Mouse (Mus musculus): Measurements from ENCODE around the gene Cldn20. TPM values are rescaled to one million over a fixed set of nuclear protein-coding genes. Genes with fewer than 3 reads are reported as not detected.

Cldn20 gene
- polyA plus RNA-seq, 1 experiment from 2014 or later = 0.38 TPM

GRCm38 (mm10) chr17:3533425-3533824 is 1.1 kb downstream of the Cldn20 start:
- Histone ChIP-seq H3K27ac (replicated peaks; ENCODE audit: low read depth, low read length) (no peak overlapping the region), H3K4me2 (ENCODE audit: low read depth, low read length) (no peak overlapping the region), H3K4me1 (ENCODE audit: control insufficient read depth, insufficient read depth, low read length) (no peaks in the 10 kb centered on the region), H3K9me3 (ENCODE audit: control insufficient read depth, low read length) (no peaks in the 10 kb centered on the region), H3K36me3 (ENCODE audit: control insufficient read depth, insufficient read depth, low read length) (peaks cover 6% of the 10 kb centered on the region; the same call in 1 of the 2 replicates), H3K9ac (ENCODE audit: low read depth, low read length) (no peak overlapping the region), H3K4me3 (ENCODE audit: low read depth, low read length) (no peak overlapping the region), H3K27me3 (replicated peaks; ENCODE audit: control insufficient read depth, insufficient read depth, low read length) (no peaks in the 10 kb centered on the region)
- no peak for ATAC-seq (ENCODE audit: low read depth)
- DNase-seq (ENCODE audit: low spot score) = no peak
- whole genome bisulfite sequencing = 10% methylated on average over 1 of the region's 1 CpGs

- H3K9me3 ChIP-seq (ENCODE audit: control insufficient read depth, low read length) = no peaks in the 10 kb centered on the region
- no peak for DNase-seq (ENCODE audit: low spot score)
- 90% methylated on average over 2 of the region's 2 CpGs for WGBS
These were observed 8.0 kb downstream of the Cldn20 start for GRCm38 (mm10) chr17:3540304-3540703.

GRCm38 (mm10) chr17:3541033-3541432 is 8.7 kb downstream of the Cldn20 start:
- 86% methylated on average over 5 of the region's 5 CpGs for WGBS
- H3K4me1 ChIP-seq (ENCODE audit: control insufficient read depth, insufficient read depth, low read length) = no peaks in the 10 kb centered on the region
- H3K27ac ChIP-seq (replicated peaks; ENCODE audit: low read depth, low read length) = no peak overlapping the region
- DNase-seq (ENCODE audit: low spot score) (no peak), ATAC-seq (ENCODE audit: low read depth) (no peak)
- no peak overlapping the region for H3K4me3 ChIP-seq (ENCODE audit: low read depth, low read length)
- no peak overlapping the region for H3K4me2 ChIP-seq (ENCODE audit: low read depth, low read length)
- H3K9ac ChIP-seq (ENCODE audit: low read depth, low read length) = no peak overlapping the region
- peaks cover 13% of the 10 kb centered on the region; the same call in 1 of the 2 replicates for H3K36me3 ChIP-seq (ENCODE audit: control insufficient read depth, insufficient read depth, low read length)
- H3K9me3 ChIP-seq (ENCODE audit: control insufficient read depth, low read length) = no peaks in the 10 kb centered on the region
- H3K27me3 ChIP-seq (replicated peaks; ENCODE audit: control insufficient read depth, insufficient read depth, low read length) = no peaks in the 10 kb centered on the region

More at GRCm38 (mm10) chr17:3540304-3540703, 8.0 kb downstream of the Cldn20 start:
- H3K36me3 ChIP-seq (ENCODE audit: control insufficient read depth, insufficient read depth, low read length) = peaks cover 17% of the 10 kb centered on the region; the same call in 1 of the 2 replicates
- ATAC-seq (ENCODE audit: low read depth) = no peak
- H3K27ac ChIP-seq (replicated peaks; ENCODE audit: low read depth, low read length) = no peak overlapping the region
- H3K4me1 ChIP-seq (ENCODE audit: control insufficient read depth, insufficient read depth, low read length) = no peaks in the 10 kb centered on the region
- H3K4me3 ChIP-seq (ENCODE audit: low read depth, low read length) = no peak overlapping the region
- H3K27me3 ChIP-seq (replicated peaks; ENCODE audit: control insufficient read depth, insufficient read depth, low read length) = no peaks in the 10 kb centered on the region
- H3K9ac ChIP-seq (ENCODE audit: low read depth, low read length) = no peak overlapping the region
- no peak overlapping the region for H3K4me2 ChIP-seq (ENCODE audit: low read depth, low read length)

- Histone ChIP-seq H3K9ac (ENCODE audit: low read depth, low read length) (no peak overlapping the region), H3K9me3 (ENCODE audit: control insufficient read depth, low read length) (no peaks in the 10 kb centered on the region), H3K4me1 (ENCODE audit: control insufficient read depth, insufficient read depth, low read length) (no peaks in the 10 kb centered on the region), H3K27me3 (replicated peaks; ENCODE audit: control insufficient read depth, insufficient read depth, low read length) (no peaks in the 10 kb centered on the region), H3K4me2 (ENCODE audit: low read depth, low read length) (no peak overlapping the region), H3K27ac (replicated peaks; ENCODE audit: low read depth, low read length) (no peak overlapping the region), H3K36me3 (ENCODE audit: control insufficient read depth, insufficient read depth, low read length) (peaks cover 4% of the 10 kb centered on the region; the same call in 1 of the 2 replicates), H3K4me3 (ENCODE audit: low read depth, low read length) (no peak overlapping the region)
- ATAC-seq (ENCODE audit: low read depth) (no peak), DNase-seq (ENCODE audit: low spot score) (no peak)
- 58% methylated on average over 7 of the region's 7 CpGs for WGBS
These were observed 15.4 kb downstream of the Cldn20 start for GRCm38 (mm10) chr17:3547725-3548124.

GRCm38 (mm10) chr17:3556251-3556650 is 23.9 kb downstream of the Cldn20 start:
- Histone ChIP-seq H3K36me3 (ENCODE audit: control insufficient read depth, insufficient read depth, low read length) (0 out of 2 replicates have a peak, but pooled peaks cover 4% of the 10 kb centered on the region), H3K4me1 (ENCODE audit: control insufficient read depth, insufficient read depth, low read length) (peaks cover 7% of the 10 kb centered on the region; the same call in 1 of the 2 replicates), H3K27ac (replicated peaks; ENCODE audit: low read depth, low read length) (no peak overlapping the region), H3K9ac (ENCODE audit: low read depth, low read length) (no peak overlapping the region), H3K4me2 (ENCODE audit: low read depth, low read length) (no peak overlapping the region), H3K9me3 (ENCODE audit: control insufficient read depth, low read length) (no peaks in the 10 kb centered on the region), H3K27me3 (replicated peaks; ENCODE audit: control insufficient read depth, insufficient read depth, low read length) (no peaks in the 10 kb centered on the region), H3K4me3 (ENCODE audit: low read depth, low read length) (no peak overlapping the region)
- DNase-seq (ENCODE audit: low spot score) (no peak), ATAC-seq (ENCODE audit: low read depth) (no peak)
- 76% methylated on average over 1 of the region's 1 CpGs for WGBS

GRCm38 (mm10) chr17:3557331-3558311 is 25.3 kb downstream of the Cldn20 start, which contains the start of gene Tfb1m:
TSS of gene Tfb1m (minus strand) at chr17:3557781.
- no peaks in the 10 kb centered on the region for H3K27me3 ChIP-seq (replicated peaks; ENCODE audit: control insufficient read depth, insufficient read depth, low read length)
- H3K9ac ChIP-seq (ENCODE audit: low read depth, low read length) = peak within 1 kb of the TSS; percentile 76
- H3K4me1 ChIP-seq (ENCODE audit: control insufficient read depth, insufficient read depth, low read length) = peaks cover 7% of the 10 kb centered on the region; the same call in 1 of the 2 replicates
- ATAC-seq (ENCODE audit: low read depth) (peak; percentile 100), DNase-seq (ENCODE audit: low spot score) (peak; percentile 100)
- peak within 1 kb of the TSS; percentile 71 for H3K4me2 ChIP-seq (ENCODE audit: low read depth, low read length)
- H3K27ac ChIP-seq (replicated peaks; ENCODE audit: low read depth, low read length) = peak within 1 kb of the TSS; percentile 91
- WGBS = under 1% methylated on average over 59 of the region's 60 CpGs
- H3K36me3 ChIP-seq (ENCODE audit: control insufficient read depth, insufficient read depth, low read length) = 0 out of 2 replicates have a peak, but pooled peaks cover 4% of the 10 kb centered on the region
- H3K4me3 ChIP-seq (ENCODE audit: low read depth, low read length) = peak within 1 kb of the TSS; percentile 58
- H3K9me3 ChIP-seq (ENCODE audit: control insufficient read depth, low read length) = no peaks in the 10 kb centered on the region

GRCm38 (mm10) chr17:3558356-3558870 is 26.1 kb downstream of the Cldn20 start:
- peak overlapping the region; percentile 58 for H3K4me3 ChIP-seq (ENCODE audit: low read depth, low read length)
- no peaks in the 10 kb centered on the region for H3K9me3 ChIP-seq (ENCODE audit: control insufficient read depth, low read length)
- 77% methylated on average over 9 of the region's 9 CpGs for WGBS
- DNase-seq (ENCODE audit: low spot score) = no peak
- H3K27ac ChIP-seq (replicated peaks; ENCODE audit: low read depth, low read length) = peak overlapping the region; percentile 91
- peak overlapping the region; percentile 57 for H3K4me2 ChIP-seq (ENCODE audit: low read depth, low read length)
- H3K9ac ChIP-seq (ENCODE audit: low read depth, low read length) = peak overlapping the region; percentile 38; the same call in 1 of the 2 replicates
- H3K36me3 ChIP-seq (ENCODE audit: control insufficient read depth, insufficient read depth, low read length) = no peaks in the 10 kb centered on the region
- peaks cover 7% of the 10 kb centered on the region; the same call in 1 of the 2 replicates for H3K4me1 ChIP-seq (ENCODE audit: control insufficient read depth, insufficient read depth, low read length)
- no peaks in the 10 kb centered on the region for H3K27me3 ChIP-seq (replicated peaks; ENCODE audit: control insufficient read depth, insufficient read depth, low read length)
- no peak for ATAC-seq (ENCODE audit: low read depth)

- WGBS = 72% methylated on average over 3 of the region's 3 CpGs
- DNase-seq (ENCODE audit: low spot score) (no peak), ATAC-seq (ENCODE audit: low read depth) (no peak)
- H3K27me3 ChIP-seq (replicated peaks; ENCODE audit: control insufficient read depth, insufficient read depth, low read length) = no peaks in the 10 kb centered on the region
- H3K4me3 ChIP-seq (ENCODE audit: low read depth, low read length) = no peak overlapping the region
- no peak overlapping the region for H3K27ac ChIP-seq (replicated peaks; ENCODE audit: low read depth, low read length)
- no peaks in the 10 kb centered on the region for H3K36me3 ChIP-seq (ENCODE audit: control insufficient read depth, insufficient read depth, low read length)
- H3K4me1 ChIP-seq (ENCODE audit: control insufficient read depth, insufficient read depth, low read length) = peaks cover 7% of the 10 kb centered on the region; the same call in 1 of the 2 replicates
- H3K9me3 ChIP-seq (ENCODE audit: control insufficient read depth, low read length) = no peaks in the 10 kb centered on the region
- no peak overlapping the region for H3K4me2 ChIP-seq (ENCODE audit: low read depth, low read length)
- no peak overlapping the region for H3K9ac ChIP-seq (ENCODE audit: low read depth, low read length)
These were observed 28.2 kb downstream of the Cldn20 start for GRCm38 (mm10) chr17:3560534-3560933.

All from embryonic facial prominence, embryonic 14.5 days (tissue).